Mouse (Mus musculus): Measurements from ENCODE around the gene Itgb6. TPM values are rescaled to one million over a fixed set of nuclear protein-coding genes. Genes with fewer than 3 reads are reported as not detected.

Gene Itgb6
- total RNA-seq, 1 experiment from 2014 or later: not detected

GRCm38 (mm10) chr2:60712483-60712882 lies 10.0 kb downstream of the Itgb6 start:
- no peak for DNase-seq

- DNase-seq: no peak
Observed at GRCm38 (mm10) chr2:60711098-60711880, 11.2 kb downstream of the Itgb6 start.

GRCm38 (mm10) chr2:60710317-60710716 lies 12.1 kb downstream of the Itgb6 start:
- DNase-seq: no peak

- DNase-seq: no peak
Observed at GRCm38 (mm10) chr2:60708671-60709070, 13.8 kb downstream of the Itgb6 start.

GRCm38 (mm10) chr2:60706866-60707265 lies 15.6 kb downstream of the Itgb6 start:
- no peak for DNase-seq

- no peak for DNase-seq
Observed at GRCm38 (mm10) chr2:60705426-60705825, 17.0 kb downstream of the Itgb6 start.

GRCm38 (mm10) chr2:60703315-60703714 lies 19.1 kb downstream of the Itgb6 start:
- DNase-seq: no peak

- DNase-seq: no peak
Observed at GRCm38 (mm10) chr2:60700956-60701355, 21.5 kb downstream of the Itgb6 start.

- peak; percentile 6 for DNase-seq
Observed at GRCm38 (mm10) chr2:60700013-60700412, 22.4 kb downstream of the Itgb6 start.

- no peak for DNase-seq
Observed at GRCm38 (mm10) chr2:60699591-60699990, 22.9 kb downstream of the Itgb6 start.

GRCm38 (mm10) chr2:60698155-60698554 lies 24.3 kb downstream of the Itgb6 start:
- peak; percentile 6 for DNase-seq

GRCm38 (mm10) chr2:60697530-60697929 lies 24.9 kb downstream of the Itgb6 start:
- DNase-seq: no peak

GRCm38 (mm10) chr2:60696559-60696958 lies 25.9 kb downstream of the Itgb6 start:
- no peak for DNase-seq

GRCm38 (mm10) chr2:60695706-60696105 lies 26.7 kb downstream of the Itgb6 start:
- DNase-seq: no peak

- no peak for DNase-seq
Observed at GRCm38 (mm10) chr2:60694563-60694962, 27.9 kb downstream of the Itgb6 start.

- no peak for DNase-seq
Observed at GRCm38 (mm10) chr2:60692239-60692638, 30.2 kb downstream of the Itgb6 start.

GRCm38 (mm10) chr2:60690212-60690611 lies 32.2 kb downstream of the Itgb6 start:
- DNase-seq: no peak

GRCm38 (mm10) chr2:60688944-60689615 lies 33.4 kb downstream of the Itgb6 start:
- peak; percentile 63 for DNase-seq

- DNase-seq: no peak
Observed at GRCm38 (mm10) chr2:60688150-60688549, 34.3 kb downstream of the Itgb6 start.

- DNase-seq: no peak
Observed at GRCm38 (mm10) chr2:60685973-60686372, 36.5 kb downstream of the Itgb6 start.

- DNase-seq: no peak
Observed at GRCm38 (mm10) chr2:60684168-60684567, 38.3 kb downstream of the Itgb6 start.

- DNase-seq: no peak
Observed at GRCm38 (mm10) chr2:60682554-60682953, 39.9 kb downstream of the Itgb6 start.

- DNase-seq: no peak
Observed at GRCm38 (mm10) chr2:60674413-60674812, 48.0 kb downstream of the Itgb6 start.
